Mouse (Mus musculus): ENCODE measurements around the gene Atad3a. TPM values are rescaled to one million over a fixed set of nuclear protein-coding genes. Genes with fewer than 3 reads are reported as not detected.
A peak's percentile ranks its signal among the peaks of the same experiment; 100 is the strongest.
"Not testable (repeated sequence)": the region's sequence is repeated elsewhere in the genome, so short reads cannot be mapped to it uniquely, and the experiment has no call there.

Atad3a gene
- 63.3 and 74.8 TPM in 2 replicates for polyA plus RNA-seq (2012; rRNA removed)

GRCm38 (mm10) chr4:155760613-155761355 is at the start of gene Atad3a:
TSS of gene Atad3a (minus strand) at chr4:155761093.
- DNase-seq (ENCODE audit: low spot score), result peak; percentile 95

DNA sequence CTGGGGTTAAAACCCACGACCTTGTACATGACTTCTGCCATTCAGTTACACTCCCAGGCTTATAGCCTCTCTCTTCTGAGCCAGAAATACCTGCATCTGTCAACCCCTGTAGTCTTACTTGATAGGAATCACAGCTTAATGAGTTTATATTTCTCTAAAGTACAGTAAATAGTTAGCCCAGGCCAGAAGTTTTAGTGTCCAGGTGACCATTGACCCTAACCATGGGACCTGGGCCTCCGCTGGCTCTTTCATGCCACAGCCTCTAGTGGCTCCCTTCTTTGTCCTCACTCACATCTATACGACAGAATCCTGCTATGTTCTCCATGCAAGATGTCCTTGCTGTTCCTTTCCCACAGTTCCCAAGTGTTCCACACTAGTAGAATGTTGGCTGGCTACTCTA is 46.9 kb upstream of the Atad3a start:
- DNase-seq (ENCODE audit: low spot score), result no peak

- peak; percentile 97 for DNase-seq (ENCODE audit: low spot score)
Observed at GRCm38 (mm10) chr4:155803340-155804041, 42.6 kb upstream of the Atad3a start.

GRCm38 (mm10) chr4:155802741-155803339 is 41.9 kb upstream of the Atad3a start, which contains the start of gene Mrpl20:
TSS of gene Mrpl20 (plus strand) at chr4:155802878.
- DNase-seq (ENCODE audit: low spot score), result no peak

DNA sequence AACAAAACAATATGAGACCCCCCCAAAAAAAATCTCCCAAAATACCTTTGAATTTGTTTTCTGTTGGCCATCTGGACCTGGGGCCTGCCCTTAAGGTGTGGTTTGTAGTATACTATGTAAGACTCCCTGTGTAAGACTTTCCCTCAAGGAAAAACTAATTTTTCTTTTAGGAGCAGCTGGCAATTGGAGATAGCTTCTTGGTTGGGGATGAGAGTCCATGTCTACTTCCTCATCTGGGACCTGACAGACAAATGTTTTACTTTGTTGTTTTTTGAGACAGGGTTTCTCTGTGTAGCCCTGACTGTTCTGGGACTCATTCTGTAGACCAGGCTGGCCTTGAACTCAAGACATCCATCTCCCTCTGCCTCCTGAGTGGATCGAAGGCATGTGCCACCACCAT is 41.2 kb upstream of the Atad3a start:
- no peak for DNase-seq (ENCODE audit: low spot score)

DNA sequence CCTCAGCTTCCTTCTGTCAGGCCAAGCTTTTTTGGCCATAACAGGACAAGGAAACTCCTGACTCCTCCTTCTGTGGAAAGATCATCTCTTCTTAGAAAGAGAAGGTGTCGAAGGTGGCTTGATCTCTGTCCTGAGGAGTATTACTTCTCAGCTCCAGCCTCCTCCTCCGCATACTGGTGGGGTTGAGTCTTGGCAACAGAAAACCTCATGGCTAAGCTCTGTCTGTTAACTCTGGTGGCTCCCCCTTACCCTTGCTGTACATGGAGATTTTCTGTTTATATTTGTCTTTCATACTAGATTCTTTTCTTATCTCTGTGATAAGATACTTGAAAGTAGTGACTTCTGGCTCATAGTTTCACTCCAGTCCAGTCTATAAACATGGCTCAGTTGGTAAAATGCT is 32.8 kb upstream of the Atad3a start:
- DNase-seq (ENCODE audit: low spot score), result no peak

DNA sequence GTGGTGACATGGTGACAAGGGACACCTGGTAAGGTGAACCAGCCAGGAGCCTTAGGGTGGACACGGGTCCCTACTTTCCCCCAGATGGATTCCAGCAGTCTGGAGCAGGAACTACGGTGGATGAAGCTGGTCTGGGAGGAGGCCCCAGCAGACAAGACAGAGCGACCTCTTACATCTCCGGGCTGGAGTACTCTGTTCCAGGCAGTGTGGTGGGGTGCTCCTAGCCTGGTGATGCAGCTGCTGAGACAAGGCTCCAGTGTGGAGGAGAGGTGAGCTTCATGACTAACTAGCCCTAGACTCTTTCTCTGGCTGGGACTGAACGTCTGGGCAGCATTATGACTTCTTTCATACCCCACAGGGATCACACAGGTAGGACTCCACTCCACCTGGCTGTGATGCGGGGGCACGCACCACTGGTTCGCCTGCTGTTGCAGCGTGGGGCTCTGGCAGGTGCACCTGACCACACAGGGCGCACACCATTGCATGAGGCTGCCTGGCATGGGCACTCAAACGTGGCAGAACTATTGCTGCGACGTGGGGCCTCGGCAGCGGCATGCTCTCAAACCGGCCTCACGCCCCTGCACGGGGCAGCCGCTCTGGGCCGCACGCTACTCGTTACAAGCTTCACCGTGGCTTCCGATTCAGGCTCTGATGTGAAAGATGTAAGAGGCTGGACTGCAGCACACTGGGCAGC is 30.5 kb upstream of the Atad3a start:
- no peak for DNase-seq (ENCODE audit: low spot score)

GRCm38 (mm10) chr4:155790650-155791161 is 29.8 kb upstream of the Atad3a start:
- DNase-seq (ENCODE audit: low spot score), result peak; percentile 41

GRCm38 (mm10) chr4:155790021-155790489 is 29.2 kb upstream of the Atad3a start, which contains the start of gene Ankrd65:
TSS of gene Ankrd65 (plus strand) at chr4:155790439.
- no peak for DNase-seq (ENCODE audit: low spot score)

GRCm38 (mm10) chr4:155788833-155789232 is 27.9 kb upstream of the Atad3a start:
- DNase-seq (ENCODE audit: low spot score), result not testable (repeated sequence)

DNA sequence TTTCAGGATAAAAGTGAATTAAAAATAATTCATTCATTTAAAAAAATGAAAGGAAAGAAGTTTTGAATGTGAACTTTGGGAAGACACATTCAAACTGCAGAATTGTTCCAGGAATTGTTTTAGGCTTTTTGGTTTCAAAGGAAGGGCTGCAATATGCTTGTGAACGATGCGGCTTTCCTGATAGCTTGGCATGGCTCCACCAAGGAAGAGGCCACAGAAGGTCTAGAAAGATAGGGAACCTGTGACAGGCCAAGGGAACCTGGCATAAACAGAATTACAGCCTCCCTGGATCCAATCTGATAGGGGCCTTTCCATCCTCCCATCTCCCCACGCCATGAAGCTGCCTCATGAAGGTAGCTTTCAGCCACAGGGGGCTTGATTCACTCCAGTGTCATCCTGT is 27.4 kb upstream of the Atad3a start:
- DNase-seq (ENCODE audit: low spot score), result no peak

DNA sequence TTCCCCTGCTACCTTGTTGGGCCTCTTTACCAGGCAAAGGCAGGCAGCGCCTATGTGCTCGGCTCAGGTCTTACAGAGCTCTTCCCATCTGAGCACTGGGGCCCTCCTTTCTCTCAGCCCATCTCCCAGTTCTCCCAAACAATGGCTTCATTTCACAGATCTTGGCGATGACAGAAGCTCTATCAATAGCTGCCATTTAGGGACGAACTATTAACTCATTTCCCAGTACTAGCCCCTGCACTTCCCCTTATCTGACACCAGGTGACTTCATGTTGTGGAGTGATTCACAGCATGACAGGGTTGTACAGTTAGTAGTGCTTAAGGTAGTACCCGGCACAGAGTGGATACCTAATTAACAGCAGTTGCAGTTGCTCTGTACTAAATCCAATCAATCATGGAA is 24.9 kb upstream of the Atad3a start, which contains the start of gene Tmem88b:
TSS of gene Tmem88b (minus strand) at position 56 of the 400 bp plus-strand sequence.
- no peak for DNase-seq (ENCODE audit: low spot score)

GRCm38 (mm10) chr4:155785246-155785645 is 24.4 kb upstream of the Atad3a start:
- DNase-seq (ENCODE audit: low spot score), result no peak

- DNase-seq (ENCODE audit: low spot score), result peak; percentile 80
Observed at GRCm38 (mm10) chr4:155784081-155784701, 23.3 kb upstream of the Atad3a start.

DNA sequence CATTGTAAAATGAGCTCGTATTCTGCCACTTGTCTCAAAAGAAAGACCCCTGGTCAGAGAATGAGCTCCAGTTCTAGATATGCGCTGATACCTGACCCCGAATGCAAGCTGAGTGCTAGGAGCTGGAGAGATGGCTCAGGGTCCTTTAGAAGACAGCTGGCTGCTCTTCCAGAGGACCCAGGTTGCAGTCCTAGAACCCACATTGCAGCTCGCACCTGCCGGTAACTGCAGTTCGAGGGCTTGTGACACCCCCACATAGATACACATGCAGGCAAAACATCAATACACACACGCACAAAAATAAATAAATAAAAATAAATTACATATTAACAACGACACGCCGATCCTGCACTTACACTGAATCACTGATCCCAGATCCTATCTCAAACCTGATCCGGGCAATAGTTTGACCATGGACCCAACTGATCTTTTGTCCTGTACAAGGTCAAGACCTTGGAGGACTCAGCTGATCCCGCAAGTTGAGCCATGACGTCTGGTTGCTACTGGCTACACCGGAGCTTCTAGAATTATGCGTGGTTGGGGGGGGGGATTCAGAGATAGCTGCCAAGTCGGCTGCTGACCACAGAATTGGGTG is 22.7 kb upstream of the Atad3a start:
- DNase-seq (ENCODE audit: low spot score), result no peak

DNA sequence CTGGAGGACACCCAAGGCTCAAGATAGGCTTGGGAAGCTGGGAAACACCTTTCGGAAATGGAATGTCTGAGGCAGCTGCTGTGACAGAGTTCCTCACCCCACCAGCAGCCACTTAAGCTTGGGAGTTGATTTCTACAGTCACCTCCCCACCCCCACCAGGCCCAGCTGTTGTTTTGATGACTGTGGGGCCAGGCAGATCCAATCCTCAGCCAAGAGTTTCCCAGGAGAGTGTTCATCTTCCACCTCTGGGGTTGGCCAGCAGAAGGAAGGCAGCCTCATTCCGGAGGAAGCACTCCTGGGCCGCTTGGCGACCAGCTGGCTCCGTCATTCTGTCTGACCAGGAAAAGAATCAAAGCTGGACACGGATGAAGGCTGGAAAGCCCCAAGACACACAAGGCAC is 20.0 kb upstream of the Atad3a start:
- DNase-seq (ENCODE audit: low spot score), result no peak

DNA sequence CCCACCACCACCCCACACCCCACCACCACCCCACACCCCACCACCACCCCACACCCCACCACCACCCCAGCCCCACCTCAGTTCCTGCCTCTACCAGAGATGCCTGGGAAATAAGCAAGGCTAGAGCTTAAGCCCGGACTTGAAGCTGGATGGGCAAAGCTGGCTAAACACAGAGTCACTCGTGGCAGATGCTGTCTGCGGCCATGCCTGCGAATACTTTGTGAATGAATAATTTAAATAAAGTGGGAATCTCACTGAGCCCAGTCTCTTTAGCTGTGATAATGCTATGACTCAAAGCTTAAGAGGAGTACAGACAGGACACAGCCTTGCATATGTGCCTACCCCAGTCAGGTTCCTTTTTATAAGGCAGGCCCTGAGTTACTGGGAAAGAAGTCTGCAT is 18.6 kb upstream of the Atad3a start:
- no peak for DNase-seq (ENCODE audit: low spot score)

GRCm38 (mm10) chr4:155777816-155778215 is 16.9 kb upstream of the Atad3a start:
- DNase-seq (ENCODE audit: low spot score), result no peak

DNA sequence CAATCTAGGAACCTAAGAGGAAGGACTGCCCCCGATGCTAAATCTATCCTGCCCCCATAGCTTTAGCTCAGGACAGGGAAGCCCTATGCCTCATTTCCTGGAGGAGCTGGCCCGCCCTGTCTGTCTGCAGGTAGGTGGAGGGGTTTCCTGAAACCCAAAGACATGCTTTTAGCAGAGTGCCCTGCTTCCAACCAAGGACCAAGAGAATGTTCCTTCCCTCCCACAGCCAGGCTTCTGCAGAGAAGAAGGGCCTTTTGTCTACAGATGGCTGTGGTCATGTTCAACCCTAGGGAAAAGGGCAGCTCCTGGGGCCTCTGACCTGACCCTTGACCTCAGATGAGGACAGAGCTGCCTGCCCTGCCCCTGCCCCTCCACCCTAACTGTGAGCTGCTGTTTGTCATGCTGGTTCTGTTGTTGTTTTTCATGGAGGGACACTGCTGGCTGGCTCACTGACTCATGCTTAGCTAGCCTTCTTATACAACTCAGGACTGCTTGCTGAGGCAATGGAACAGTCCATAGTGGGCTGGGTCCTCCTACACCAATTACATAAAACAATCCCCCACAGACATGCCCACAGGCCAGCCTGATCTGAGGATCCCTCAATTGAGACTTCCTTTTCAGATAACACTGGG is 15.9 kb upstream of the Atad3a start:
- no peak for DNase-seq (ENCODE audit: low spot score)

DNA sequence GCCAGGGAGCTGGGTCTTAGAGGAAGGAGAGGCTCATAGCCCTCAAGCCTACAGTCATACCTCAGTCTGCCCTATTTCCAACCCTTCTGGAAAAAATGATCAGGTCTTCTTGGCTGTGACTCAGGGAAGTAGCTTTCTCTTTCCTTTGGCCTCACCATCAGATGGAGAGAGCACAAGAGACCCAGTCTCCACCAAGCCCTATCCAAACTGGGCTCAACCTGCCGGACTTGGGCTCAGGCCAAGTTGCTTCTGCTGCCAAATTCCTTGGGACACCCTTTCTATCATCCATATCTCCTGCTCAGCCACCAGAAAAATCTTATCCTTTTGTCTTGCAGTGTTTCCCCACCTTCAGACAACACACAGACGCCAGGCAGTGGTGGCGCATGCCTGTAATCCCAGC is 15.0 kb upstream of the Atad3a start:
- no peak for DNase-seq (ENCODE audit: low spot score)
